Mouse (Mus musculus) limb, embryonic 14.5 days (tissue): ENCODE data around the gene Vhl. TPM values are rescaled to one million over a fixed set of nuclear protein-coding genes. Genes with fewer than 3 reads are reported as not detected.

Experiments
- ATAC-seq: fragments of 200-750 bp; cut with Nextera tagmentation; 2 replicates; pipeline ENCODE4 v1.8.0; 2017; ENCODE audit warnings: low read depth, moderate number of reproducible peaks, moderate TSS enrichment; ENCODE audit not compliant: low FRiP score
- DNase-seq: peaks from one replicate; pipeline ENCODE4 v3.0.0-alpha.2; 2015; ENCODE audit warnings: low spot score
- H3K27ac ChIP-seq: fragments of 300-500 bp; sonication (generic); replicated peaks from 2 replicates; pipeline ENCODE4 v1.5.1; 2014; ENCODE audit warnings: low read depth, mild to moderate bottlenecking, low read length, moderate library complexity, mixed read lengths
- H3K27me3 ChIP-seq: fragments of 300-500 bp; sonication (generic); 2 replicates; pipeline ENCODE4 v1.6.1; 2014; ENCODE audit warnings: low read length, mixed read lengths; ENCODE audit not compliant: control insufficient read depth, insufficient read depth
- H3K36me3 ChIP-seq: fragments of 300-500 bp; sonication (generic); 2 replicates; pipeline ENCODE4 v1.6.1; 2014; ENCODE audit warnings: mild to moderate bottlenecking, low read length, moderate library complexity, mixed read lengths; ENCODE audit not compliant: control insufficient read depth, insufficient read depth
- H3K4me1 ChIP-seq: fragments of 300-500 bp; sonication (generic); 2 replicates; pipeline ENCODE4 v1.6.1; 2014; ENCODE audit warnings: antibody characterized with exemption, low read length, mixed read lengths; ENCODE audit not compliant: control insufficient read depth, insufficient read depth
- H3K4me2 ChIP-seq: fragments of 300-500 bp; sonication (generic); replicated peaks from 2 replicates; pipeline ENCODE4 v1.6.1; 2014; ENCODE audit warnings: low read depth, mild to moderate bottlenecking, low read length, moderate library complexity; ENCODE audit not compliant: severe bottlenecking
- H3K4me3 ChIP-seq: fragments of 300-500 bp; sonication (generic); replicated peaks from 2 replicates; pipeline ENCODE4 v1.5.1; 2014; ENCODE audit warnings: low read length
- H3K9ac ChIP-seq: fragments of 300-500 bp; sonication (generic); 2 replicates; pipeline ENCODE4 v1.6.1; 2014; ENCODE audit warnings: mild to moderate bottlenecking, low read depth, low read length, moderate library complexity; ENCODE audit not compliant: severe bottlenecking
- H3K9me3 ChIP-seq: fragments of 300-500 bp; sonication (generic); 2 replicates; pipeline ENCODE4 v1.6.1; 2016; ENCODE audit warnings: low read length; ENCODE audit not compliant: control insufficient read depth
- POLR2A ChIP-seq: fragments of 200-500 bp; IDR thresholded peaks from 2 replicates; pipeline ENCODE4 v1.8.0; 2012; ENCODE audit warnings: inconsistent platforms, mild to moderate bottlenecking, moderate library complexity, borderline replicate concordance; ENCODE audit not compliant: insufficient read depth, insufficient read length; ENCODE audit errors: extremely low read depth
- WGBS: fragments of 180-500 bp; shearing (Covaris S2); extraction: QIAGEN DNeasy Blood & Tissue Kit; methylation state at CpG from one replicate; pipeline ENCODE4 v1.1.7; 2014; 5-methylcytosine and 5-hydroxymethylcytosine counted together
- polyA plus RNA-seq, 2 experiments: library from polyadenylated mRNA; depleted of rRNA in 1 of 2; stranded (reverse) in 1 of 2; unstranded in 1 of 2; fragments of >200 nt; fragmentation: Nextera tagmentation in 1 of 2; extraction: Ambion mirVana in 1 of 2; gene quantifications; 2 replicates each; pipeline versions ENCODE4 v1.2.1 to v1.2.3; 2012 to 2014

Vhl gene
- polyA plus RNA-seq, 2 experiments = 37.2 to 55.3 TPM

GRCm38 (mm10) chr6:113658226-113658625, 34.5 kb downstream of the Vhl start:
- DNase-seq (no peak), ATAC-seq (no peak)
- TF ChIP-seq POLR2A = no peak
- Histone ChIP-seq H3K4me3 (no peak overlapping the region), H3K27ac (no peak overlapping the region), H3K27me3 (no peaks in the 10 kb centered on the region), H3K36me3 (no peaks in the 10 kb centered on the region), H3K9ac (no peak overlapping the region), H3K9me3 (no peaks in the 10 kb centered on the region), H3K4me1 (0 out of 2 replicates have a peak, but pooled peaks cover 8% of the 10 kb centered on the region), H3K4me2 (no peak overlapping the region)
- WGBS = 84% methylated on average over 3 of the region's 3 CpGs

DNA sequence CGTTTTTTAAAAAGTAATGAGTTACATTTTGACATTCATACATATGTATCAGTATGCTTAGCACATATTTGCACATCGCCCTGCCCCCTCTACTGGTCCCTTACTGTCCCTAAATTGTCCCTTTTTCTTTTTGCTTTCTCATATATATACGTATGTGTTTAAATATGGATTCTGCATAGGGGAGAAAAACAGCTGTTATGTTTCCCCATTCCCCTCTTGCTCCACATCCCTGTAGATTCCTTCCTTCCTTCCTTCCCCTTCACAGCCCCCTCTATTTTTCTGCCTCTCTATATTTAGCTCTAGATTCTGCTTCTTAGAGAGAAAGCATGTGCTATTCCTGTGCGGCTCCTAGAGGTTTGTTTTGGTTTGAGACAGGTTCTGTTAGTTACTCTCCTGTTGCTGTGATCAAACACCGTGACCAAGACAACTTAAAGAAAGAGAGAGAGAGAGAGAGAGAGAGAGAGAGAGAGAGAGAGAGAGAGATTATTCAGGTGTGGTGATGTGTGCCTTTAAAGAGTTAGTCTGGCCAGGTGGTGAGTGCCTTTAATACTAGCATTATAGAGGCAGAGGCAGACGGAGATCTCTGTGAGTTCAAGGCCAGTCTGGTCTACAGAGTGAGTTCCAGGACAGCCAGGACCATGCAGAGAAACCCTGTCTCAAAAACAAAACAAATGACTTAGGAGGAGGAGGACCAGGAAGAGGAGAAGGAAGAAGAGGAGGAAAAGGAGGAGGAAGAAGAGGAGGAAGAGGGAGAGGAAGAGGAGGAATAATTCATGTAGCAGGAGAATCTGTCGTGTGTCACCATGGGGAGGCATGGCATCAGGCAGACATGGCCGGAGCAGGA, 36.1 kb downstream of the Vhl start:
- 74% methylated on average over 8 of the region's 8 CpGs for WGBS
- H3K9ac ChIP-seq = no peak overlapping the region

DNA sequence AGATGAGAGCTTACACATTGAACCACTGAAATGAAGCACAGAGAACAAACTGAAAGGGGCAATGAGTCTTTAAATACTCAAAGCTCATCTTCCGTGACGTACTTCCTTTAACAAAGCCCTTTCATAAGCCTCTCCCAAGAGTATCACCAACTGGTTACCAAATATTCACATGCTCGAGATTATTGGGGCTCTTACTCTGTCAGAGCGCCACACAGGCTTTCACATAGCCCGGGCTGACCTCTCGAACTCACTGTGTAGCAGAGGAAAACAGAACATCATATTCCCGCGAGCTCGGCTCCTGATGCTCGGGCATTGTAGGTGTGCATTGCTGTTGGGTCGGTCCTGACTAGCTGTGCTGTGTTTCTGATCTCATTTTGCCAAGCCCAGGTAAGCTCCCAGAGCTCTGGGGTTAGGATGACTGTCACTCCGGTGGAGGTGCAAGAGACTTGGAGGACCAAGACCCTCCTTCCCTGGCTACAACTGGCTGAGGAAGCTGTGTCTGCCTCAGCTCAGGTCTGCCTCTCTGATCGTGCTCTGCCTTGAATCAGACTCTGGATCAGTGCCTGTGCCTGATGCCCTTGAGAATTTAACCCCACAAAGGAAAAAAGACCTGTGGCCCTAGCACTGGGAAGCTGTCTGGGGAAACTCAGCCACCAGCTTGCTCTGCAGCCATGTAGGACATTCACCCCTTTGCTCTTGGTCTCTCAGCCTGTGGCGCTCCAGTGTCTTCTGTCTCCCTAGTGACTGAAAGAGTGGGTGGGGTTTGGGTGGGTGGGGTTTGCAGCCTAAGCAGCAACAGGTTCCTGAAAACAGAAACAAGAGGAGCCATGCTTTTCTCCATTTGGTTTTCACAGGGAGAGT, 37.0 kb downstream of the Vhl start:
- H3K4me1 ChIP-seq = 0 out of 2 replicates have a peak, but pooled peaks cover 8% of the 10 kb centered on the region
- no peak overlapping the region for H3K4me3 ChIP-seq
- DNase-seq (no peak), ATAC-seq (no peak)
- H3K9me3 ChIP-seq = no peaks in the 10 kb centered on the region
- H3K36me3 ChIP-seq = no peaks in the 10 kb centered on the region
- H3K27ac ChIP-seq = no peak overlapping the region
- H3K4me2 ChIP-seq = no peak overlapping the region
- no peaks in the 10 kb centered on the region for H3K27me3 ChIP-seq
- 69% methylated on average over 14 of the region's 14 CpGs for WGBS
- H3K9ac ChIP-seq = no peak overlapping the region
- TF ChIP-seq POLR2A = no peak

More for the DNA sequence above, 36.1 kb downstream of the Vhl start:
- DNase-seq (no peak), ATAC-seq (no peak)
- Histone ChIP-seq H3K4me1 (0 out of 2 replicates have a peak, but pooled peaks cover 8% of the 10 kb centered on the region), H3K4me3 (no peak overlapping the region), H3K4me2 (no peak overlapping the region), H3K27ac (no peak overlapping the region), H3K27me3 (no peaks in the 10 kb centered on the region), H3K9me3 (no peaks in the 10 kb centered on the region), H3K36me3 (no peaks in the 10 kb centered on the region)
- TF ChIP-seq POLR2A = no peak

DNA sequence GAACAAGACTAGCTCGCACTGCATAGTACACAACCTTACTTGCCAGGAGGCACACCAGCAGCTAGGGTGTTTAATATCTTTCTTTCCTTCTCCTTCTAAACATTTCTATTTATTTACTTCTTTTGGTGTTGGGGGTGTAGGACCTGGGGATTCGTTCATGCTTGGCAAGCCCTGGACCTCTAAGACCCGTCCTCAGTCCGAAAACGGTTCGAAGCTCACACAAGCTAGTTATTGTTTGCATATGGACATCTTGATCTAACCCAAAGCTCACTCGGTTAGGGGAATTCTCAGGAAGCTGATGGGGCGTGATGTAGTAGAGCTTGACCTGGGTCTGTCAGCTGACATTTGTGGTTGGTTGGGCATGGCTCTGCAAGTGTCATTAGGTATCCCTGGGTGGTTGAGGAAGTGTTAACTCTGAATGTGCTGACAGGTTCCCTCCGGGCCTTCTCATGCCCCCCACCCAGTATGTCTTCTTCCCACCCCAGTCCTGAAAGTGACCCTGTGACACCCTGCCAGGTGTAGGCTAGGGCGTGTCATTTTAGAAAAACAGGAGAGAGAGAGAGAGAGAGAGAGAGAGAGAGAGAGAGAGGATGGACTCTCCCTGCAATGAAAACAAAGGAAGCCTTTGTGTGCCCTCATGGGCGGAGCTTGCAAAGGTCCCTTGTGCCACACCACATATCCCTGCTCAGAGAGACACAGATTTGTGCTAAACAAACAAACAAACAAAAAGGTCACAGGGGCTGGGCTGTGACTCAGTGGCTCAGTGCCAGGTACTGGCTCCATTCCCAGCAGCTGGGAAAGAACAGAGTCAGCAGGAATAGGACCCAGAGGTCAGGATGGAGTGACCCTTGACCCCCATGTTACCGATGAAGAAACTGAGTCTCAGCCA, 37.8 kb downstream of the Vhl start:
- H3K9ac ChIP-seq = no peak overlapping the region
- TF ChIP-seq POLR2A = no peak
- H3K27ac ChIP-seq = no peak overlapping the region
- H3K36me3 ChIP-seq = no peaks in the 10 kb centered on the region
- no peak overlapping the region for H3K4me3 ChIP-seq
- H3K4me2 ChIP-seq = no peak overlapping the region
- no peak for DNase-seq
- H3K9me3 ChIP-seq = no peaks in the 10 kb centered on the region
- ATAC-seq = no peak
- WGBS = 59% methylated on average over 12 of the region's 12 CpGs
- H3K27me3 ChIP-seq = no peaks in the 10 kb centered on the region
- 0 out of 2 replicates have a peak, but pooled peaks cover 8% of the 10 kb centered on the region for H3K4me1 ChIP-seq
